In the genomic region with DNA sequence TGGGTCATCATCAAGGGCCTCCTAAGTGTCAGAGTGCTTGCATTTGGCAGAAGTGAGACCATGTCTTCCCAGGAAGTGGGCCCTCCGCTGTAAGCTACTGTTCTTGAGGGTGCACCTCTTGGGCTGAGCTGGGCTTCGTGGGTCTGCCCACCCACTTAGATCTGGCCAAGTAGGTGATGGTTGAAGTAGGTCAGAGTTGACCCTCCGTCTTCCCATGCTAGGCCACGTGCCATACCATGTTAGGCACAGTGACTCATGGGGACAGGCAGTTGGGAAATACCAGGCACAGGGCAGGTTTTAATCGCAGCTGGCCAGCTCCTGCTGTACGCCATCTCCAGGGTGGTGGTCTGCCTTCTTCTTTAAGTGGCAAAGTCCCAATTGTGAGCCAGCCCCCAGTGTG, we compare ENCODE assay signal across 8 mouse cellular contexts. TPM values are rescaled to one million over a fixed set of nuclear protein-coding genes. Genes with fewer than 3 reads are reported as not detected.
A peak's percentile ranks its signal among the peaks of the same experiment; 100 is the strongest.
DNase-seq lines count a peak whose midpoint lies in the region; ATAC-seq and TF ChIP-seq lines count a peak whose summit lies in the region.
"Had no signal": no experiment of that assay in that cellular context is flagged by ENCODE, and none has a peak within 500 bp of the region (broad histone marks: within the 10 kb centered on the region; RNA-seq: fewer than 3 reads in every experiment).

No protein-coding gene starts in this region.

- WGBS in embryonic facial prominence, embryonic 14.5 days, result 88% methylated on average over 6 of the region's 6 CpGs
- WGBS in lung, embryonic 14.5 days, result 83% methylated on average over 6 of the region's 6 CpGs
- WGBS in thymus, adult 2 months, result 91% methylated on average over 6 of the region's 6 CpGs

- H3K4me1 ChIP-seq in embryonic facial prominence, embryonic 14.5 days (ENCODE audit: control insufficient read depth, insufficient read depth, low read length), result 0 out of 2 replicates have a peak, but pooled peaks cover 4% of the 10 kb centered on the region
- H3K4me1 ChIP-seq in lung, embryonic 14.5 days (ENCODE audit: insufficient read depth), result peaks cover 8% of the 10 kb centered on the region; the same call in 1 of the 2 replicates
- H3K4me1 ChIP-seq in thymus, adult 2 months (replicated peaks; ENCODE audit: control insufficient read depth, insufficient read depth, low read length), result peaks cover 23% of the 10 kb centered on the region

- H3K4me2 ChIP-seq in embryonic facial prominence, embryonic 14.5 days (ENCODE audit: low read depth, low read length), result peak overlapping the region; percentile 96; the same call in 1 of the 2 replicates
- peak overlapping the region; percentile 98; the same call in 1 of the 2 replicates for H3K4me2 ChIP-seq in lung, embryonic 14.5 days

- no peak overlapping the region for H3K9ac ChIP-seq in embryonic facial prominence, embryonic 14.5 days (ENCODE audit: low read depth, low read length)
- no peak overlapping the region for H3K9ac ChIP-seq in lung, embryonic 14.5 days

- H3K27me3 ChIP-seq in embryonic facial prominence, embryonic 14.5 days (replicated peaks; ENCODE audit: control insufficient read depth, insufficient read depth, low read length), result peaks cover 25% of the 10 kb centered on the region
- H3K27me3 ChIP-seq in lung, embryonic 14.5 days (ENCODE audit: insufficient read depth, low read length), result peaks cover 17% of the 10 kb centered on the region
- no peaks in the 10 kb centered on the region; the same call in 1 of the 2 replicates for H3K27me3 ChIP-seq in thymus, adult 2 months (ENCODE audit: control insufficient read depth, insufficient read depth, low read length)

- H3K9me3 ChIP-seq in embryonic facial prominence, embryonic 14.5 days (ENCODE audit: control insufficient read depth, low read length), result no peaks in the 10 kb centered on the region
- H3K9me3 ChIP-seq in lung, embryonic 14.5 days (ENCODE audit: low read depth, low read length), result no peaks in the 10 kb centered on the region

- peak; percentile 18 for DNase-seq in kidney, postnatal 10 days
- DNase-seq in kidney, adult 9 months, result no peak
- DNase-seq in adrenal gland, postnatal 14 days, result peak; percentile 80
- DNase-seq in embryonic facial prominence, embryonic 14.5 days (ENCODE audit: low spot score), result no peak
- DNase-seq in lung, embryonic 14.5 days, result no peak
- no peak for DNase-seq in thymus, adult 2 months
- no peak for DNase-seq in right cerebral cortex, postnatal 25 days
- DNase-seq: thymus, adult 18-20 months had no signal

- H3K27ac ChIP-seq in embryonic facial prominence, embryonic 14.5 days (replicated peaks; ENCODE audit: low read depth, low read length), result no peak overlapping the region
- no peak overlapping the region for H3K27ac ChIP-seq in lung, embryonic 14.5 days (ENCODE audit: low read depth)
- no peak overlapping the region for H3K27ac ChIP-seq in thymus, adult 2 months (ENCODE audit: control insufficient read depth, insufficient read depth, low read length)

- ATAC-seq in embryonic facial prominence, embryonic 14.5 days (ENCODE audit: low read depth), result no peak
- no peak for ATAC-seq in lung, embryonic 14.5 days (ENCODE audit: insufficient read depth)

- TF ChIP-seq POLR2A in thymus, adult 2 months (IDR thresholded peaks at IDR 0.05; ENCODE audit: control insufficient read depth, extremely low read depth, insufficient read depth, low read length, poor library complexity), result no peak

- H3K36me3 ChIP-seq in embryonic facial prominence, embryonic 14.5 days (ENCODE audit: control insufficient read depth, insufficient read depth, low read length), result peaks cover 7% of the 10 kb centered on the region
- H3K36me3 ChIP-seq in lung, embryonic 14.5 days (ENCODE audit: insufficient read depth), result peaks cover 17% of the 10 kb centered on the region; the same call in 1 of the 2 replicates
- H3K36me3 ChIP-seq in thymus, adult 2 months (ENCODE audit: control insufficient read depth, insufficient read depth, low read length), result no peaks in the 10 kb centered on the region

- TF ChIP-seq CTCF in lung, embryonic 14.5 days (IDR thresholded peaks at IDR 0.05; ENCODE audit: low read depth), result no peak
- no peak for TF ChIP-seq CTCF in thymus, adult 2 months (IDR thresholded peaks at IDR 0.05; ENCODE audit: borderline replicate concordance, control insufficient read depth, extremely low read depth, insufficient read depth, low read length, poor library complexity)

- no peak overlapping the region for H3K4me3 ChIP-seq in embryonic facial prominence, embryonic 14.5 days (ENCODE audit: low read depth, low read length)
- no peak overlapping the region for H3K4me3 ChIP-seq in lung, embryonic 14.5 days (ENCODE audit: low read depth, low read length)
- no peak overlapping the region for H3K4me3 ChIP-seq in thymus, adult 2 months (ENCODE audit: control insufficient read depth, insufficient read depth, low read length)

RNA-seq across cellular contexts. Expression of a gene that starts 1.7 kb away (rescaled TPM):
- 1,289 and 1,648 TPM in 2 replicates for total RNA-seq in adrenal gland, postnatal 14 days (2021)
- polyA plus RNA-seq in embryonic facial prominence, embryonic 14.5 days (2014; fragmentation: Nextera tagmentation; extraction: Ambion mirVana), result 16.9 and 20.4 TPM in 2 replicates
- 26.1 and 26.3 TPM in 2 replicates for polyA plus RNA-seq in lung, embryonic 14.5 days (2014; fragmentation: Nextera tagmentation; extraction: Ambion mirVana)
- 256 and 296 TPM in 2 replicates for polyA plus RNA-seq in thymus, adult 2 months (2012; rRNA removed)

RNA-seq across cellular contexts. Expression of a gene that starts 4.2 kb away (rescaled TPM):
- 14.2 and 23.2 TPM in 2 replicates for total RNA-seq in adrenal gland, postnatal 14 days (2021)
- 6.6 and 10.3 TPM in 2 replicates for polyA plus RNA-seq in embryonic facial prominence, embryonic 14.5 days (2014; fragmentation: Nextera tagmentation; extraction: Ambion mirVana)
- polyA plus RNA-seq in lung, embryonic 14.5 days (2014; fragmentation: Nextera tagmentation; extraction: Ambion mirVana), result 15.1 and 18.9 TPM in 2 replicates
- 10.0 and 14.9 TPM in 2 replicates for polyA plus RNA-seq in thymus, adult 2 months (2012; rRNA removed)

RNA-seq across cellular contexts. Expression of a gene that starts 9.6 kb away (rescaled TPM):
- total RNA-seq in adrenal gland, postnatal 14 days (2021), result 908 and 1,128 TPM in 2 replicates
- polyA plus RNA-seq in embryonic facial prominence, embryonic 14.5 days (2014; fragmentation: Nextera tagmentation; extraction: Ambion mirVana), result 1,283 and 1,386 TPM in 2 replicates
- 1,415 and 1,470 TPM in 2 replicates for polyA plus RNA-seq in lung, embryonic 14.5 days (2014; fragmentation: Nextera tagmentation; extraction: Ambion mirVana)
- 674 and 750 TPM in 2 replicates for polyA plus RNA-seq in thymus, adult 2 months (2012; rRNA removed)

RNA-seq across cellular contexts. Expression of a gene that starts 10.5 kb away (rescaled TPM):
- total RNA-seq in adrenal gland, postnatal 14 days (2021), result 199 and 204 TPM in 2 replicates
- 54.9 and 60.7 TPM in 2 replicates for polyA plus RNA-seq in embryonic facial prominence, embryonic 14.5 days (2014; fragmentation: Nextera tagmentation; extraction: Ambion mirVana)
- 69.8 and 79.1 TPM in 2 replicates for polyA plus RNA-seq in lung, embryonic 14.5 days (2014; fragmentation: Nextera tagmentation; extraction: Ambion mirVana)
- polyA plus RNA-seq in thymus, adult 2 months (2012; rRNA removed), result 132 and 186 TPM in 2 replicates

RNA-seq across cellular contexts. Expression of a gene that starts 12.9 kb away (rescaled TPM):
- 3.5 and 5.9 TPM in 2 replicates for total RNA-seq in adrenal gland, postnatal 14 days (2021)
- polyA plus RNA-seq in embryonic facial prominence, embryonic 14.5 days (2014; fragmentation: Nextera tagmentation; extraction: Ambion mirVana), result 7.1 and 7.4 TPM in 2 replicates
- polyA plus RNA-seq in lung, embryonic 14.5 days (2014; fragmentation: Nextera tagmentation; extraction: Ambion mirVana), result 12.6 and 14.2 TPM in 2 replicates
- polyA plus RNA-seq in thymus, adult 2 months (2012; rRNA removed), result 109 and 133 TPM in 2 replicates

Comparison
In these comparisons a context has a peak if more than half of its experiments do, and no peak if none do; other contexts are left out.
1. DNase-seq: peak in kidney, postnatal 10 days (single experiment) and adrenal gland, postnatal 14 days (single experiment); none in kidney, adult 9 months (single experiment), embryonic facial prominence, embryonic 14.5 days (single experiment), lung, embryonic 14.5 days (single experiment), thymus, adult 2 months (single experiment) and right cerebral cortex, postnatal 25 days (single experiment).